Mouse (Mus musculus): Measurements from ENCODE around the gene Gpc4. TPM values are rescaled to one million over a fixed set of nuclear protein-coding genes. Genes with fewer than 3 reads are reported as not detected.
A peak's percentile ranks its signal among the peaks of the same experiment; 100 is the strongest.

Gpc4 gene
- total RNA-seq, 2 experiments from 2014 or later: 66.9 to 74.7 TPM

DNA sequence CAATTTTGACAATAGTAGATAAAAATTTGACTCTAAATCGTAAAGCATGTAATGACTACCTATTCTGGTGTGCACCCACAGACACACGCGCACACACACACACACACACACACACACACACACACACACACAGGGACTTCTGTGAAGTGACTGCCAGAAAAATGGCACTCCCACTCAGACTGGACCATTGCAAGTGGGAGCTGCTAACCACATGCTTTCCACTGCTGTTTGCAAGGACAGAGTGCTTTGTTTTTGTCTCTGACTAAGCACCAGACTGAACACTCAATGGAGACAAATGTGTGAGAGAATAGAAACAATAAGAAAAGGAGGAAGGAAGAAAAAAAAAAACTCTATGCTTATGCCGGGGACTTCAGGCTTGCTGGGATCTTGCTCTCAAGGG lies 11.6 kb downstream of the Gpc4 start:
- intact Hi-C loops (cut with DNase I; ENCODE audit: low total_unique reads): no loop called here

DNA sequence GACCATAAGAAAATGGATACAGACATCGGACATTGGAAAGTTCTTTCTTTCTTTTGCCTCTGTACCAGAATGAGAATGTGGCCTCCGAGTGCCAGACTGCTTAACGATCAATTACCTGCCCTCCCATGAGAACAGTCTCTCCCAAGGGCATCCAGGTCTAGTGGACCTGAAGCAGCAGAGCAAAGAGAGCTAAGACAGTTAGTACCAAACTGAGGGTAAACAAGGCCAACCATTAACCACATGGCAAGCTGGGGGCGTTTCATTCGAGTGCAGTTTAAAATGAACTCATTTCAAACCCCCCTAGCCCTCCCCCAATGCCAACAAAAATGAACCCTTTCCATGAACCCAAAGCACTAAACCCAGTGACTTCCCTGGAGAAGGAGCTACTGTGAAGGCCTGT lies 12.1 kb downstream of the Gpc4 start:
- intact Hi-C loops (cut with DNase I; ENCODE audit: low total_unique reads): no loop called here
- DNase-seq: no peak

More for the DNA sequence above, 11.6 kb downstream of the Gpc4 start:
- DNase-seq: no peak

- DNase-seq: no peak
- intact Hi-C loops (cut with DNase I; ENCODE audit: low total_unique reads): no loop called here
Observed at GRCm38 (mm10) chrX:52151555-52151954, 13.5 kb downstream of the Gpc4 start.

DNA sequence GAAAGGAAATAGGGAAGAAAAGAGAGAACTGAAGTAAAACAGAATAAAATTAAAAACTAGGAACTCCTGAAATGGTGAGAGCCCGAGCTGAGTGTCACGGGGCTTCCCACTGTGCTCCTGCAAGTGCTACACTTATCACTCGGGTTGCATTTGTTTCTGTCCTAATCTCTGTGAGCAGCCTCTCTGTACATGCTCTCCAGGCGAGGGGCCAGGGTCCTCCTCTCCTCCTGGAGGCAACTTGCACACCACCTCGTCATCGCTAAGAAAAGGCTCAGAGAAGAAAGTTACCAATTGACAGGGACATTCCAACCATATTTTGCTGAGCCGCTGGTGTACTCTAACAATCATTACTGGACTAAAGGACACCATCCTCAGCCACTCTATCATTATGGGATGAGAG lies 14.0 kb downstream of the Gpc4 start:
- intact Hi-C loops (cut with DNase I; ENCODE audit: low total_unique reads): no loop called here

DNA sequence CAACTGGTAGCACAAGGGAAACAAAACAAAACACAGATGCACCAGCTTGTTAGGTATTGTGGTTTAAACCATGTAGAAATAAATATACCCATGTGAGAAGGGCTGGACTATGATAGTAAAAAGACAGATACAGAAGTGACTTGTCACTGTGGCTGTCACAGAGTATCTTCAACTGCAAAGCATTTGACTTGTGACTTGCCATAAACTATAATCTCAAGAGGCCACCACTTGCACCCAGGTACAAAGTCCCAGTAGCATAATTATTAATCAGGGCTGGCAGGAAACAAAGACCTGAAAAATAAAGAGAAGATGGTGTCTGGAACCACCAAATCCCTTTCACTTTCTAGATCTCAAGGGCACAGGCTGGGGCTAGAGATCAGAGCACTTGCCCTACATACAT lies 19.5 kb downstream of the Gpc4 start:
- DNase-seq: no peak
- intact Hi-C loops (cut with DNase I; ENCODE audit: low total_unique reads): no loop called here

More for the DNA sequence above, 14.0 kb downstream of the Gpc4 start:
- DNase-seq: no peak

DNA sequence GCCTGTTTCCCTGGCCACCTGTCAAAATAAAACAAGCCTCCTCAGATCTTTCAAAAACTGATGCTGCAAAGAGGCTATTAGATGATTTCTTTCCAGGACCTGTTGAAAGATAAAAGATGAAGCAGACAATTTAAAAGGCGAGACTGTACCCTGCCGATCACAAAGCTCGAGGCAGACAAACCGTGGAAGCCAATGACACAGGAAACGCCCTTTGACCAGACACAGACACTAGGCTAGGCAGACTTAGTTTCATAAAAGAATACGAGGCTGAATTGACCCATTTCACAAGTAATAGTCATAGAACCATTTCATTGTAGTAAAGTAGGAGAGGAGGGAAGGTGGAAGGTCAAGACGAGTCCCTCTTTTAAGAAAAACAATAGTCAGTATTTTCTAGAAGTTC lies 20.6 kb downstream of the Gpc4 start:
- intact Hi-C loops (cut with DNase I; ENCODE audit: low total_unique reads): no loop called here
- no peak for DNase-seq

DNA sequence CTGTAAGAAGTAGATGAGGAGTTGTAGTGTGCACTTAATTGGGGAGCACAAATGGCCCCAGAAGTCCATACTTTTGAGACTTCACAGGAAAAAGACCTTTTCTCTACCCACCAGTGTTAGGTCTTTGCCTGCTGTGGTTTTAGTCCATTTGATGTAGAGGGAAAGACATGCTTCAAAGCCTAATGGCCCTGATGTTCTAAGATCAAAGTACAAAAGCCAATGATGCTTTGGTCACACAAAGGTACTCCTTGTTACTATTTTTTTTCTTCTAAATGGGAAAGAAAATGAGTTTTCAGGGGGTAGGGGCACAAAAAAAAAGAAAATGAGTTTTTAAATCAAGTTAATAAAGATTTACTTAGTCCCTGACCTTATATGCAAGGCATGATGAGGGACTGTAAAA lies 24.7 kb downstream of the Gpc4 start:
- intact Hi-C loops (cut with DNase I; ENCODE audit: low total_unique reads): no loop called here
- DNase-seq: no peak

- DNase-seq: no peak
- intact Hi-C loops (cut with DNase I; ENCODE audit: low total_unique reads): no loop called here
Observed at GRCm38 (mm10) chrX:52138461-52139075, 26.5 kb downstream of the Gpc4 start.

GRCm38 (mm10) chrX:52138033-52138432 lies 27.0 kb downstream of the Gpc4 start:
- no peak for DNase-seq
- intact Hi-C loops (cut with DNase I; ENCODE audit: low total_unique reads): no loop called here

- intact Hi-C loops (cut with DNase I; ENCODE audit: low total_unique reads): no loop called here
- DNase-seq: no peak
Observed at GRCm38 (mm10) chrX:52136525-52136924, 28.5 kb downstream of the Gpc4 start.

DNA sequence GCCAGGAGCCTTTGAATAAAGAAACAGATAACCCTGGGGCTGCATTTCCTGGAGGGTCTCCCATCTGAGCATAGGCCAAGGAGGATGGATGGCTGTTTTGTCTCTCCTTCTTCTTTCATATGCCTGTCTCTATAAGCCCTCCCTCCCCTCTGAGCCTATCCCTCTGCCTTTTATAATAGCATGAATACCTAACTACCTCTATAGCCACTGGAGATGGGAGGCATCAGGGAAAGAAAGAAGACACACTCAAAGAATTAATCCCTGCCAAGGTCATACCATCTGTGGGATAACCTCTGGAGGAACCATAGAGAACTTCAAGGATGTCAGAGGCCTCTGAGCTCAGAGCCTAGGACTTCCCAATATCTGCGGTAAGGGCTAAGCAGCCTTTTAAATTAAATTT lies 35.4 kb downstream of the Gpc4 start:
- intact Hi-C loops (cut with DNase I; ENCODE audit: low total_unique reads): no loop called here
- no peak for DNase-seq

DNA sequence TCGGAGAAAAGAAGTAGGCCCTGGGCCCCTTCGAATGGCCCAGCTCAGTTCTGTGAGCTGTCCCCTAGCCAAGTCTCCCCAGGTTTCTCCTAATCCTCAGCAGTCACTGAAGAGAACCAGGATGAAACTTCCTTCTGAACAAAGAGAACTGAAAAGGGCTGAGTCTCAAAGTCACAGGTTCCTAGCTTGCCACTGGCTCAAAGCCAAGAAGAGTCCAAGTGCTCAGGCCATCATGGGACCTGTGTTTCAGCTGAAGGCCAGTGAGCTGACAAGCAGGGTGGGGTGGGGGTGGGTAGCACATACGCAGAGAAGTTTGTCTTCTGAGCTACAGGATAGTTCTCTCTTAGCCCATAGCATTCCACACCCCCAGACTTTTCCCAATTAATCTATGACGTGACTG lies 36.3 kb downstream of the Gpc4 start:
- DNase-seq: no peak
- intact Hi-C loops (cut with DNase I; ENCODE audit: low total_unique reads): no loop called here

GRCm38 (mm10) chrX:52113651-52114050 lies 51.4 kb downstream of the Gpc4 start:
- intact Hi-C loops (cut with DNase I; ENCODE audit: low total_unique reads): no loop called here
- no peak for DNase-seq

DNA sequence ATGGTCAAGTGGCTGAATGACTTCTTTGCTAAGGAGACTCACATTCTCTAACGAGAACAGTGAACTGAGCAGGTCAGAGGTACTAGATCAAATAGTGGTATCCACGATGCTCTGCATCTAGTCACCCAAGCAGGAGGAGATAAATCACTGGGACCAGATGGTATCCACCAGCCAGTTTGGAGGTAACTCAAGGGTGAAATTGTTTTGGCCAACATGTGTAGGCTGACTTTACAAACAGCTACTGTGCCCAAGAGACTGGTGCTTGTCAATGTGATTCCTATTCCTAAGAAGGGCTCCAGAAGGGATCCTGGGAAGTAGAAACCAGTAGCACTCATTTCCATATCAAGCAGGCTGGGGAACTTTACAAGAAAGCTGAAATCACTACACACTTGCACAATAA lies 55.4 kb downstream of the Gpc4 start:
- DNase-seq: no peak
- intact Hi-C loops (cut with DNase I; ENCODE audit: low total_unique reads): no loop called here

DNA sequence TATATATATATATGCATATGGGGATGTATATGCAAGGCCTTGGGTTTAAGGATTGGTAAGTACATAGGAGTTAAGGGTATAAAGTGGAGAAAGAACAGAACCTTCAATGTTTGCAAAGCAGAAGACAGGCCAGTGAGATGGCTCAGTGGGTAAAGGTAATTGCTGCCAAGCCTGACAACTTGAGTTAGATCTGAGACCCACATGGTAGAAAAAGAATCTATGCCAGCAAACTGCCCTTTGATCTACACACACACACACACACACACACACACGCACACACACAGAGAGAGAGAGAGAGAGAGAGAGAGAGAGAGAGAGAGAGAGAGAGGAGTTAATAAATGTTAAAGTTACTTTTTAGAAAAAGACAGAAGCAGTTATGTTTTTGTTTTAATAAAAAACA lies 56.1 kb downstream of the Gpc4 start:
- intact Hi-C loops (cut with DNase I; ENCODE audit: low total_unique reads): no loop called here
- no peak for DNase-seq

DNA sequence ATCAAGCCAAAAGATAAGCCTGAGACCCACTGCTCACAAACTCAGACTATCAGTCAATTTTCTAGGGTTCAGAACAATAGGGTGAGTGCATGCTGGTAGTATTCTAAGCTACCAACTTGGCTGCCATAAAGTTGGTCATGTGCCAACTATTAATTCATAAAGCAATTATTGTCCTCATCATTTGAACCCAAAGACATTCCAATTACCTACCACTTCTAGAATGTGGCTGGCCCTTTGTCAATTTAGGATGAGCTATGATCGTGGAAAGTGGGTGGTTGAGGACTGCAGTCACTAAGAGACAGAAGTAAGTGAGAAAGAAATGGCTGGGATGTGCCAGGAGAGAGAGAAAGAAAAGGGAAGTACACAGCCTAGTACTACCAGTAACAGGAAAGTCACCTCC lies 61.3 kb downstream of the Gpc4 start:
- intact Hi-C loops (cut with DNase I; ENCODE audit: low total_unique reads): no loop called here
- no peak for DNase-seq

- intact Hi-C loops (cut with DNase I; ENCODE audit: low total_unique reads): no loop called here
- no peak for DNase-seq
Observed at GRCm38 (mm10) chrX:52101940-52102339, 63.1 kb downstream of the Gpc4 start.

DNA sequence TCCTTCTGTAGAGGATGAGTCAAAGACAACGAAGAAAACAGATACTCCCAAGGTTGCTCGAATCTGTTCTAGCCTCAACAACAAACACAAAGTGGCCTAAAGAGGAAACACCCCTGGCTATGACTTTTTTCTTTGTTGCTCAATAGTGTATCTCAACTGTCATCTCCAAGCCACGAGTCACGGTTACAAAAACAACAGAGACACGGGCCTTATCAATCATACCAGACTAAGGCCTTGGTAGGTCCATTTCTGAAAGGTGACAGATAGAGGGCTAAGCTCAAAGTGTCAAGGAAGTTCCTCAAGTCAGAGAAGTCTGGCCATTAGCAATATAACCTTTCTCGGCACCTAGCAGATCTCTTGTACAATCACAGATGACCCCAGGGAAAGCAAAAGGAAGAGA lies 63.6 kb downstream of the Gpc4 start:
- intact Hi-C loops (cut with DNase I; ENCODE audit: low total_unique reads): no loop called here
- no peak for DNase-seq

DNA sequence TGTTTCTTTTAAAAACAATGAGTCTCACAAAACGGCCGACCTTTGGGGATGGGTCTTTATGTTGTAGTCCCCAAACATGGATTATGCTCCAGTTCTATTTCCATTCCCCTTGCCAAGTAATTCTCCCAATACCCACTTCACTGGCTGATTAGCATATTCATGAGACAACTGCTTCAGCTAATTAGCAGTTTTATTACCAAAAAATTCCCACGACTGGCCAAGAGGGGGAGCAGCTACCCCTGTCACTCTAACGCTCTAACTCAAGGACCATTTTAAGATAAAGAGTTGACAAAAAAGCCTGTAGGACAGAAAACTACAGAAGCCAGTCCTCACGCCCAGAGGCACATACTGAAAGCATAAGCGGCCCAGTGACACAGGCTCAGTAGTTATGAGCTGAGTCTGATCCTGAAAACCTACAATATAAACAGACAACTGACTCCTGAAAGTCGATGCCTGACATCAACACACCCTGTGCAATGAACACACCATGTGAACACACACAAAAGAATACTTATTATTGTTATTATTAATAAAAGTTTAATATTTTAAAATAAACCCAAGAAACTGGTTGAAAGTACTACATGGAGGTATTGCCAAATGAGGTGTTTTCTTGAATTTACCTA lies 77.2 kb downstream of the Gpc4 start:
- intact Hi-C loops (cut with DNase I; ENCODE audit: low total_unique reads): no loop called here
- DNase-seq: peak; percentile 4

- DNase-seq: no peak
- intact Hi-C loops (cut with DNase I; ENCODE audit: low total_unique reads): no loop called here
Observed at GRCm38 (mm10) chrX:52086885-52087573, 78.0 kb downstream of the Gpc4 start.

DNA sequence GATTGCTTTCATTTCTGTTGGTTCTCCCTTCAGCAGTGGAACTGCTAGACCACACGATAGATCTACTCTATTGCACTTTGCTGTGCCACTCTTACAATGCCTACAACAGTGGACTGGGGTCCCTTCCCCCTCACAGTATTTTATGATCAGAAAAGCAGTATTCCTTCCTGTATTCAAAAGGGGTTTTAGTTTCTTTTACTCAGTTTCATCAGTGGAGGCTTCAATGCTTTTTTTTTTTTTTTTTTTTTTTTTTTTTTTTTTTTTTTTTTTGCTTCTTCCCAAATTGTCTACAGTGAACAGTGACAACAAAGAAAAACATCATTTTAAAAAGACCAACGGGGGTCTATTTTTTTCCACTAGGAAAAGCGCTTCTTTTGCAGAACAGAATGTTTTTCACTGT lies 81.5 kb downstream of the Gpc4 start:
- intact Hi-C loops (cut with DNase I; ENCODE audit: low total_unique reads): no loop called here
- DNase-seq: no peak

All from gastrocnemius, postnatal 14 days (tissue).